Mouse (Mus musculus) frontal cortex, adult 2 months (tissue): ENCODE data around the gene Drg1. TPM values are rescaled to one million over a fixed set of nuclear protein-coding genes. Genes with fewer than 3 reads are reported as not detected.

ENCODE experiments used
- DNase-seq, 2 experiments: peaks; one replicate each; pipeline ENCODE4 v3.0.0; 2022; ENCODE audit warnings: low spot score in 1 of 2; ENCODE audit errors: extremely low spot score in 1 of 2
- polyA plus RNA-seq: library from polyadenylated mRNA; depleted of rRNA; stranded (reverse); fragments of >200 nt; gene quantifications from 2 replicates; pipeline ENCODE4 v1.2.3, GENCODE M21; 2012; rRNA removed

The Drg1 gene
- polyA plus RNA-seq, result 76.0 and 86.1 TPM in 2 replicates

DNA sequence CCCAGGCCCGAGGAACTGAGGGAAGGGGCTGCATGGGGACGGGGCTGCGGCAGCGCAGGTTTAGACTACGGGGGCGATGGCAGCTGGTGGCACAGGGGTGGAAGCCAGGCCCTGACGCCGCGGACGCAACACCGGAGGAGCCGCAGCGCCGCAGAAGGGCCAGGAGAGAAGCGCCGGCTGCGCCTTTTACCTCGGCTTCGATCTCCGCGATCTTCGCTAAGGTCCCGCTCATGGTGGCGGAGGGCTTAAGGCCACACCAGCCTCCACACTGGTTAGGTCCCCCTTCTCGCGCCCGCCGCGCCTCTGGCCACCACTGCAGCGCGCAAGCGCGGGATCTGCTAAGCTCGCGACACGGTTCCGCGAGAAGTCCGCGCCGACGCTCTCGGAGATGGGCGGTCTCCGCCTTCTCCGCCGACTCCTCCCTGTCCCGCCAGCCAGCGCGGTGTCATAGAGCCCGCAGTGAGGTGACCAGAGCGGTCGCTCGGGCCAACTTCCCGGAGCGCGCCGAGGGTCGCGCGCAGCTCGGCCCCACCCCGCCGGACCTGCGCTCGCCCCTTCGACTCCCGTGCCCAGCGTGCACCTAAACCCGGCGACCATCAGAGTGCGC lies at the start of gene Drg1:
TSS of gene Drg1 (minus strand) at position 337 of the 607 bp plus-strand sequence.
- peak; percentile 82 to 93 for DNase-seq

DNA sequence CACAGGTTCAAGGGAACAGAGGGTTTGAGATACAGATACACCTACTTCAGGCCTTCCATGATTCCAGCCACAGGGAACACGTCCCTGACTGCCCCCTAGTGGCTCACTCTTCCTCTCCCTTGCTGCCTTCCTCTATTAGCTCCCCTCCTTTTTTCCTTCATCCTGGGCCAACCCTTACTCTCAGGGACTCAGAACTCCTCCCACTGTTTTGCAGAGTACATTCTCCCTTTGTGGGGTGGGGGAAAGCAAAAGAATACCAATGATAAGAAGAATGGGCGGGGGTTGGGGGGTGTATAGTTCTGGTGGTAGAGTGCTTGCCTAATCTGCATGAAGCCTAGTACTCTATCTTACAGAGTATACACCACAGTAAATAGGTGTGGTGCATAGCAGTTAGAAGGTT lies 47.9 kb upstream of the Drg1 start:
- DNase-seq, result peak in 1 of 2 experiments; percentile 72

DNA sequence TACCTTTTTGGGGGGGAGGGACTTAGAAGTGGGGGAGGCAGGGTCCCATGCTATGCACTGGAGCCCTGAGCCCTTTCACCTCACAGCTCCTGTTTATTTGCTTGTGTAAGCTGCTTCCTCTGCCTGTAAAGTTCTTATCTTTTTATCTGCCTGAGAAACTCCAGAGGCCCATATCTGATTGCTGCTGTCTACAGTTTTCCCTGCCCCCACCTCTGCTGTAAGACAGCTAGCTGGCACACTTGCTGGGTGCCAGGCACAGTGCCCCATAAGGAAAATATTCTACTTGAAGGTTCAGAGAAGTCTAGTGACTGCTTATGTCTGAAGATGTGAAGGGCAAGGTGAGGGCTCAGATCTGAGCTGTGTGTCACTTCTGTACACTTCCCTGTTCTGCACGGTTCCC lies 47.1 kb upstream of the Drg1 start:
- no peak for DNase-seq

DNA sequence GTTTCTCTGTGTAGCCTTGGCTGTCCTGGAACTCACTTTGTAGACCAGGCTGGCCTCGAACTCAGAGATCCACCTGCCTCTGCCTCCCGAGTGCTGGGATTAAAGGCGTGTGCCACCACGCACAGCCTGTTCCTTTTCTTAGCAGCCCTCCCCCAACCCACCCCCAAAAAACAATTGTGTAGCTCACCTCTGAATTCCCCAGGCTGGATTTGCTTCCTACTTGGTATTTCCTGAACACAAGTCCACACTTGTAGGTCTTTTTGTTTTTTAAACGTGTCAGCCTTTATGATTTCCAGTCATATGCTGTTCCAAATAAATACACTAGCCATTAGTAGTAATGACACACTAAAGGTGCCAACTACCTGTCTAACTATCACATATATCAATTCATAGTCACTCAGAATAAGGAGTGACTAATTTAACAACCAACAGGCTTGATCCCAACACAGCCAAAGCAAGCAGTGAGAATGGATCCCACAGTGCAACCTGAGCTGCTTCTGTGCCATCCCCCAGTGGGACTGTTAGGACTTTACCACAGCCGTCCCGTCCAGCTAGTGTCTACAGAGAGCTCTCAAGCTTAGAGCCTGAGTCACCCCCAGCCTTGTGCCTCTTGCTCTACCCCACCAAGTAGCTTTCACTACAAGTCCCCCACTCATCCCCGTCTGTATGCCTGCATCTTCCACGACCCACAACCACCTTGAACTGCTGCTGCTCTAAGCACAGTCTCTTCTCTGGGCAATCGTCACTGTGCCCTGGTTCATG lies 45.6 kb upstream of the Drg1 start:
- DNase-seq, result no peak

DNA sequence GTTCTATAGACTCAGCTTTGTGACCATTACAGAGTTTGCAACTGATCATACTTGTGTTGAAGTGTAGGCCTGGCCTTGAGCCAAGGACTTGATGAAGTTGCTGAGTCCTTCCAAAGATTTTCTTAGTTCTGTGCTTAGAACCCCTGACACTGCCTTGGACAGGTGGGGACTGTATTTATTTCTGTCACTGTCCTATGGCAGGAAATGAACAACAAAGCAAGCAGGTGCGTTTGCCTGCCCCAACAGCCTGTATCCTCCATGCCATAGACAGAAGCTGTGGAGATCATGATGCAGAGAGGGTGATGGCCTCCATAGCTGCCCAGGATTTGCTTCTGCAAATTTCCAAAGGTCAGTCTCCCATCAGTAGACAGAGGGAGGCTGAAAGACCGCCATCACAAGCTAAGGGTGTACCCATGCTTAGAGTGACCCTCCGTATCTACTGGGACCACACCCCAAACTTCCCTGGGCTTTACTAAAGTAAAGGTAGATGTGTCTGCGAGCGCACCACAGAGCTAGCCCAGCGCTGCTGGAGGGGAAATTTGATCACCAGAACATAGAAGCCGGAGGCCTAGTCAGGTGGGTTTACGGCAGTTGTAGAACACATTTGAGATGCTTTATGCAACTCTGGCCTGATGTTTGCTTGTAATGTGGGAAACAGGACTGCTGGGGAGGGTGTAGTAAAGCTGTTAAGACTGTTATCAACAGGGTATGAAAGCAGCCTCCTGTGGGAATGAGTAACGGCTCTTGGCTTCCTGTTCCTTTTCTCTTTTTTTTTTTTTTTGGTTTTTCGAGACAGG lies 44.8 kb upstream of the Drg1 start:
- no peak for DNase-seq

DNA sequence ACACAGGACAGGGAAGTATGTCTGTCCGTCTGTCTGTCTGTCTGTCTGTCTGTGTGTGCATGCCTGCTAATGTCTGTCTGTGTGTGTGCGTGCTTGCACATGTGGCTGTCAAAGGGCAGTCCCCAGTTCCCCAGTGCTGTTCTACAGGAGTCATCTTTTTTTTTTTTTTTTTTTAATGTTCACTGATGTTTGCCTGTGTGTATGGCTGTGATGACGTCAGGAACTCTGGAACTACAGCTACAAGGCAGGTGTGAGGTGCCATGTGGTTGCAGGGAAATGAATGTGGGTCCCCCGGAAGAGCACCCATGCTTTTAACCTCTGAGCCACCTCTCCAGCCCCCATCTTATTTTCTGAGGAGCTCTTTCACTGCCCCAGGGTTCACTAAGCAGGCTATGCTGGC lies 43.7 kb upstream of the Drg1 start:
- DNase-seq, result no peak

DNA sequence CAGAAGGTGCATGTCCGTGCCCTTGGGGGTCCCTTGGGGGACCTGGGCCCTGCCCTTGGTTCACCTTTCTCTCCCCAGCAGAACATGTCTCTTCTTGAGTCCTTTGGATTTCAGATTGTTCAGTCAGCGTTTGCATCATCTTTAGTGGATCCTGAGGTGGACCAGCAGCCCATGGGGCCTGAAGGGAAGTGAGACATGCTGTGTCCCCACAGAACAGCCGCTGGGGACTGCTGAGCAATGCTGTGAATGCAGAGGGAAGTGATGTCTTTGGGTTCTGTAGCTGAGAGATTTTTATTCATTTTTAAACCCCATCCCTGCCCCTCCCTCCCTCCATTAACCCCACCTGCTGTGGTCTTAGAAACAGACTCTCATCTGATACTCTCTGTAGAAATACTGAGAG lies 41.7 kb upstream of the Drg1 start:
- DNase-seq, result no peak

DNA sequence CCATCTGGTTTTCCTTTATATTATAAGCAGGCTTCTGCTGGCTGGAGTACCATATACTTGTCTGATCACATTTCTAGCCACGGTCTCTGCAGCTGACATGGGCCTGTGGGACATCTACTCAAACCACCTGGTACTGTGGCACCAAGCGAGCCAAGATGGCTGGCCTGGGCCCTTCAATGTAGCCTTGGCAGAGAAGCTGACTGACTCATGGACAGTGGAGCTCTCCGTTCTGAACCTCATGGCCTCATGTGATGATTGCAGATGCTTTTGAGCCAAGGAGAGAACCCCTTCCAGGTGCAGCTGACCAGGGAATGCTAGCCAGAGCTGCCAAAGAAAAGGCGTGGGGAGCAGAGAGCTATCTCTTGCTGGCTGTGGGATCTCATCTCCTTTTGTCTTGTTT lies 39.6 kb upstream of the Drg1 start:
- no peak for DNase-seq

DNA sequence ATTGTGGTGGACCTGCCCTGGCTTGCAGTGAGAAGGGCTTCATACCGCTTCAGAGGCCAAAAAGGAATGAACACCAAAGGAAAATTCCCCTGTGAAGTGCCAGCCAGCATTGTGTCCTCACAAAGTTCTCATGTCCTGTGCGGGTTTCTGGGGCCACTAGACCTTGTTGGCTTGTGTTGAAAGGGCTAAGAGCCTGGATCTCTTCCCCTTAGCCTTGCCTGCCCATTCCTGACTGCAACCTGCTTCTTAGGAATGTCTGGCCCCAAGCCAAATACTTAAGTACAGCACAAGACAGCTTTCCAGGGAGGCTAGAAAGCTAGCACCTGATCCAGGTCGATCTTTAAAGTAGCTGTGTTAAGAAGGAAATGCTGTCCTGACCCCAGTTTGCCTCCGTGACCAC lies 36.6 kb upstream of the Drg1 start:
- no peak for DNase-seq

DNA sequence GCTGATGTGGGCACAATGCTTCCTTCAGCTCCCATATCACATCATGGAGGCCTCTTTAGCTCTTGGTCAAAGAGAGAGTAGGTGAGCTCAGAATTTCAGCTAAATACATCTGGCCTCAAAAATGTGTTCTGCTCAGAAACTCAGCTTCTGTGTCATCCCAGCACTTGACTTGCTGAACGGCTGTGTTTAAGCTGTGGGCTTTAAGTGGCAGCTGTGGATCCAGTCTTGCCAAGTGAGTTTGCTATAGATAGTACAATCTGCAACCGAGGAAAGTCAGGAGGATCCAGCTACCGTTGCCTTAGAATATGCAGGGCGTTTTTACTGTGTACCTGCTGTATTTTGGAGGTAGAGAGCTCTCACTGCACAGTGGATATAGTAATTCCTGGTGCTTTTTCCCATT lies 36.2 kb upstream of the Drg1 start:
- DNase-seq, result peak; percentile 50 to 67

DNA sequence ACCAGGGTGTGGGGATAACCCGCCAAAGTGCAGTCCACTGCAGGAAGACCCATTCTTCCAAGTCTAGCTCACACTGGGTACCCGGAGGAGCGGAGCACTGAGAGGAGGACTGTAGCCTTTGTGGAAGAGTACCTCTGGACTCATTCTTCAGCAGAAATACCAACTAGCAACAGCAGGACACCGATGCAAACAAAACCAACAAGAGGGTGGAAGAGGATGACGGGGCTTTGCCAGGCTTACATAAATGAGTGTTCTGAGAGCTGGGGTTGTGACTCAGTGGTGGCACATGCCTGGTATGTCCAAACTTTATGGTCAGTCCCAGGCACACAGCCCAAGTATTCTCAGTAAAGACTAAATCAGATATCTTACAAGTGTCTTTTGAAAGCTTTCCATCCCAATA lies 34.9 kb upstream of the Drg1 start:
- DNase-seq, result no peak

DNA sequence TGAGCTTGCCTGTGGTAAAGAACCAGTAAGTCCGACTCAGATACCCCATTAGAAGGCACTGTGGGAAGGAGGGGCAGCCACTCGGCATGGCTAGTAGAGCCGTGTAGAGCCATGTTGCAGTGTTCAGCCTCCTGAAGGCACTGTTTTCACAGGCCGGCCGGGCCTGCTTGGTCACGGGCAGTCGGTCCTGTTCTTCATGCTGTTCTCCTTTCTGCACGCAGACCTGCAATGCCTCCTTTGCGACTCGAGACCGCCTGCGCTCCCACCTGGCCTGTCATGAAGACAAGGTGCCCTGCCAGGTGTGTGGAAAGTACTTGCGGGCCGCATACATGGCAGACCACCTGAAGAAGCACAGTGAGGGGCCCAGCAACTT lies 32.6 kb upstream of the Drg1 start:
- DNase-seq, result no peak

DNA sequence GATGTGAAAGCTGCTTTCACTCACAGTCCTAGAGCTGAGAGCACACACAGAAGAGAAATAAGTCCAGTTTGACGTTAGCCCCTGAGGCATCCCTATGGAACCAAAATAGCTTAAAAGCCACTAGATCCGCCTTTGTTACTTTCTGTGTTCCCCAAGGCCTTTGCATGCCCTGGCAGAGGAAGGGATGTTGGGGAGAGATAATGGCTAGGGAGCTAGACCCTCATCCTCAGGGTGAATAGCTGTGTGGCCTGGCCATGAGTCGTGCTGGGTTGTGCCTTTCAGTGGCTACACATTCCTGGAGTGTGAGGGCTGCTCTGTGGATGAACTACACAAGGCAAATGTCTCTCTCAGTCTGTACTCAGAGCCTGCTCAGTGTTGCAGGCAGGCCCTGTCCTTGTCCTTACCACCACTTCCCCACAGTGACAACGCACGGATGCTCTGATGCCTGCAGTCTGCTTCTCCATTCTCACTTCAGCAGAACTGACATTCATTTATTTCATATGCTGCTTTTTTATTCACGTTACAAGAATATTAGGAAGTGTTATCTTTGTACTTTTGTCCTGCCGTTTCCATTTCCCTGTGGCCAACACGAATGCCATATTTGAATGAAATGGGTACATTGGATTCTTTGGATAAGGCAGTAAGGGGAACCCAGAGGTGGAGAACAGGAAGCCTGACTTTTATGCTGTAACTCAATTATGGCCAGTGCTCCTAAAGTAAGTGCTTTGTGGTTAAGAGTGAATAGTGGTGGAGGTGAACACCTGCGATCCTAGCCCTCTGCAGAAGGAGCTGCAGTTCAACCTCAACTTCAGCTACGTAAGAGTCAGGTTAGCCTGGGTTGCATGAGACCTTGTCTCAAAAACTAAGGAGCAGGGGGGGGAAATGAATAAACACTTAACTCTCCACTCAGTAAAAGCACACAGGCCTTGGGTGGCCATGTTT lies 31.9 kb upstream of the Drg1 start:
- DNase-seq, result no peak

DNA sequence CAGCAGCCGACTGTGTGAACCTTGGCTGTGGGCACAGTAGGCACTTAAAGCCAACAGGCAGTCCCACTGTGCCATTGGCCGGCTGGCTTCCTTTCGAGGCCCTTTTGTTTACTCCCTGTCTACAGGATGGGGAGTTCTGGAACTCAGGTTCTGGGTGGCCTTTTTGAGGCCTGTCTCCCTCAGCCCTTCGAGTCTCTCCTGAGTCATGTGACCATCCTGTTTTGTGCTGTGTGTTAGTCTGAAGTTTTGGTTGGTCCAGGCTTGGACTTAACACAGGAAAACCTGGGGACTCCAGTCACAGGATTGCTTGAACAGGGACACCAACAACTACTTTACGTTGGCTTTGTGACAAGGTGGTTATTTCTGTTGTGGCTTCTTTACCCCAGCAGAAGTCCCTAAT lies 29.8 kb upstream of the Drg1 start:
- DNase-seq, result no peak

DNA sequence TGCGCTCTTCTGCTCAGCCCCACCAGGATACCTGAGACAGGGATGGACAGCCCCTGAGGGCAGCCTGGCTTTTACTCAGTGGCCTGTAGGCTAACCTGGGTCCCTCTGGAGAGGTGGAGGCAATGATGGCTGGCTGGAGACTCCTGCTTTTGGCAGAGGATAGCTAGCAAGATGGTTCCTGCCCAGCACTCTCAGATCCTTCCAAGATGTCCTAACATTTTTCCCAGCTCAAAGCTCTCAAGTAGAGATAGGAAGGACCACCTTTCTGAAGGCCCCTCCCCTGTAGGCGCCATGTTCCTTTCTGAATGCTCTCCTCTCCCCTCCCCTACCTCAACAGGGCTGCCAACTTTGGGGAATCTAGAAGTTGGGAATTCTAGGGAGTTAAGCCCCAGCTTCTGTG lies 28.4 kb upstream of the Drg1 start:
- no peak for DNase-seq

DNA sequence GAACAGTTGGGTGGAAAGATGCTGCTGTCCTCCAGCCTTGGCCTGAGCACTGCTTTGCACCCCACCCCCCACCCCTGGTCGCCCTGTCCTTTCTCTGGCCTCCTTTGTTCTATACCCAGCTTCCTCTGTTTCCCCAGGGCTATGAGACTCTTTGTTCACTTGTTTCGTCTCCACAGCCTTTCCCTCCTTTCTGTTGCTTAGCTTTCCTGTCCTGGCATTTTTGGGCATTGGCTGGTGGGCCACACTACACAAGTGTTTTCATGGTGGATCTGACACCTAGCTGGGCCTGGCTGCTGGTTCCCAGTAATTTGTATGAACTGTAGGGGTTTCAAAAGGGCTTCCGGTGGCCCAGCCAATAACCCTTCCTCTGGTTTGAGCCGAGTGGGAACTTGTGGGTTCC lies 27.1 kb upstream of the Drg1 start:
- no peak for DNase-seq

DNA sequence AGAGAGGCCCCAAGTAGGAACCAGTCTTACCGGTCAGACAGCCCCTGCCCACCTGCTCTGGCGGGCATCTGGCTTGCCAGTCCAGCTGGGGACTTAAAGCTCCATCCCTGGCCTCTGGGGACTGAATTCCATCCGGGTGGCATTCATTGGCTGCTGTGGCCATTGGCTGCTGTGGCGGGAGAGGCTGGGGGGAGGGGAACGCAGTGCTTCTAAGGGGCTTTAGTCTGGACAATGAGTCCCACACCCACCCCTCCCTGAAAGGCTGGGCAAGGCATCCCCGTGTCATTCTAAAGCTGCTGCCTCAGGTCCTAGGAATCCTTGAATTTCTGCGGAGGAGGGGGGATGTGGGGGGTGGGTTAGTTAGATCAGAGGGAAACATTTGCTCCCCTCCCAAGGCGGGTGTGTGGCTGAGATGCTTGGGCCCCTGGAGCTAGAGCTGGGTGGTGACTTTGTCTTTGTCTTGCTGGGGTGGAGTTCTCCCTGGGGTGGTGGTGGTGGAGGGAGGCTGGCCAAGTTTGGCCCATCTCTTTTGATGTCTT lies 26.6 kb upstream of the Drg1 start:
- no peak for DNase-seq

DNA sequence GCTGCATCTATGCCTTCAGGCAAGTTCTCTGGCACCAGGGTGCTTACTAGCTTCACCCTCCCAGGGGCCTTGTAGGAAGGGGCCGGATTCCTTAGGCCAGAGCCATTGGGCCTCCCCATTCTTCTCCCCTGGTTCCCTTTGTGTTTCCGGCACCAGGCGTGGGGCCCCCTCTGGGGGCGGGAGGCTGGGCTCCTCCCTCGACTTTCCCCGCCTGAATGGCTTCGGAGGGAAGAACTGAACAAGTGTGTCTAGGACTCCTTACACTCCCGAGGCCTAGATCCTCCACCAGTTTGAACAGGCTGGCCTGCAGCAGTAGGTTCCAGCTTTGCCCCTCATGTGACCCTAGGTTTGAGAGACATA lies 25.8 kb upstream of the Drg1 start:
- DNase-seq, result peak in 1 of 2 experiments; percentile 38

DNA sequence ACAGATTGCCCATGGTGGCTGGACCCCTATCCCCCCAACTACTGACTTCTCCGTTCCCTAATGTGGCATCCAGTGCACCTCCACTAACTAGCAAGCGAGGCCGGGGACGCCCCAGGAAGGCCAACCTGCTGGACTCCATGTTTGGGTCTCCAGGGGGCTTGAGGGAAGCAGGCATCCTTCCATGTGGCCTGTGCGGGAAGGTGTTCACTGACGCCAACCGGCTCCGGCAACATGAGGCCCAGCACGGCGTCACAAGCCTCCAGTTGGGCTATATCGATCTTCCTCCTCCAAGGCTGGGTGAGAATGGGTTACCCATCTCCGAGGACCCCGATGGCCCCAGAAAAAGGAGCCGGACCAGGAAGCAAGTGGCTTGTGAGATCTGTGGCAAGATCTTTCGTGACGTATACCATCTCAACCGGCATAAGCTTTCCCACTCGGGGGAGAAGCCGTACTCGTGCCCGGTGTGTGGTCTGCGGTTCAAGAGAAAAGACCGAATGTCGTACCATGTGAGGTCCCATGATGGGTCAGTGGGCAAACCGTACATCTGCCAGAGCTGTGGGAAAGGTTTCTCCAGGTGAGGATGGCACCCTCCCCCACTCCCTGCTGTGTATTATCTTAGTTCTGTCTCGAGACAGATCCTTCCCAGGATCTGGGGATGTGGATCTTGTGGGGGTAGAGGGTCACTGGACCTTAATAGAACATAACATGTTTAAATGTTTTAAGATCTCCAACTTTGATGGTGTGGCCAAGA lies 25.3 kb upstream of the Drg1 start:
- DNase-seq, result no peak
